Mouse (Mus musculus): ENCODE data around the gene Gm13289.
A peak's percentile ranks its signal among the peaks of the same experiment; 100 is the strongest.

- peak; percentile 56 for TF ChIP-seq CTCF (IDR thresholded peaks at IDR 0.05; ENCODE audit: extremely low read depth, insufficient read depth, low read length)
- no peak for TF ChIP-seq POLR2A (IDR thresholded peaks at IDR 0.05; ENCODE audit: extremely low read depth, insufficient read depth, low read length)
Observed at GRCm38 (mm10) chr4:88727324-88727723, 49.4 kb upstream of the Gm13289 start.

All from cortical plate, adult 2 months (tissue).